Mouse (Mus musculus) brain, embryonic 14.5 days (tissue): ENCODE results near the gene Stk11.

ENCODE experiments used
- CTCF ChIP-seq: fragments of 200-500 bp; IDR thresholded peaks from 2 replicates; pipeline ENCODE4 v1.5.1; 2012; ENCODE audit warnings: inconsistent platforms, mild to moderate bottlenecking, moderate library complexity, borderline replicate concordance; ENCODE audit not compliant: insufficient read depth, insufficient read length; ENCODE audit errors: extremely low read depth
- POLR2A ChIP-seq: fragments of 200-500 bp; IDR thresholded peaks from 2 replicates; pipeline ENCODE4 v1.6.1; 2012; ENCODE audit warnings: mild to moderate bottlenecking, inconsistent platforms, borderline replicate concordance; ENCODE audit not compliant: poor library complexity, insufficient read depth, insufficient read length, severe bottlenecking; ENCODE audit errors: extremely low read depth

GRCm38 (mm10) chr10:80075924-80076323, 39.7 kb upstream of the Stk11 start:
- TF ChIP-seq POLR2A = no peak
- no peak for TF ChIP-seq CTCF
